Mouse (Mus musculus) heart, adult 11 months (tissue): ENCODE results near the gene Gm4881.

ENCODE experiments used
- DNase-seq: peaks from one replicate; pipeline ENCODE4 v3.0.0; 2022

Gm4881 gene

DNA sequence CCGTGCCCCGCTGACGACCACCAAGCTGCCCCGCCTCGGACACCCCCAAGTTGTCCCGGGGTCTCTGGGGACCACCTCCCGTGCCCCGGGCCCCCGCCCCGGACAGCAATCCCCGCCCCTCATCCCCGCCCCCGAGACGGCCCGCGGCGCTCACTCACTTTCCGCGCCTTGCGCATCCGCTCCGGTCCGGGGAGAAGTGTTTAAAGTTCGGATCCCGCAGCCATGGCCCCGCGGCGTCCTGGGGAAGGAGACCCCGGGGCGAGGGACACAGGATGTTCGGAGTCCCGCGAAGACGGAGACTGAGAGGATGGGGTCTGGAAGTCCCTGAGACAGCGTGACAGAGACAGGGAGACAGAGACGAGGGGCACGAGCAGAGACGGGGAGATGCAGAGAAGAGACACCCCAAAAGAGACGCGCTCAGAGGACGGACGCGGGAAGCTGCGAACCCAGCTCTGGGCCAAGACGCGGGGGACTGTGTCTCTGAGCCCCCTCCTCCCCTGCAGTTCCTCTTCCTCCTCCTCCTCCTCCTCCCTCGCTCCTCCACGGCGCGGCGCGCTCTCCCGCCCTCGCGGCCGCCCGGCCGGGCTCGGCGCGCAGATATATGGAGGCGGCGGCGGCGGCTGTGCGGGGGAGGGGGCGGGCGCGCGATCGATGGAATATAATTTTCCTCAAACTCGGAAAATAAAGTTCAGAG is at the start of gene Gm4881:
Gene Gm4881 (minus strand): TSS at position 238 of the 694 bp plus-strand sequence.
- DNase-seq: no peak

DNA sequence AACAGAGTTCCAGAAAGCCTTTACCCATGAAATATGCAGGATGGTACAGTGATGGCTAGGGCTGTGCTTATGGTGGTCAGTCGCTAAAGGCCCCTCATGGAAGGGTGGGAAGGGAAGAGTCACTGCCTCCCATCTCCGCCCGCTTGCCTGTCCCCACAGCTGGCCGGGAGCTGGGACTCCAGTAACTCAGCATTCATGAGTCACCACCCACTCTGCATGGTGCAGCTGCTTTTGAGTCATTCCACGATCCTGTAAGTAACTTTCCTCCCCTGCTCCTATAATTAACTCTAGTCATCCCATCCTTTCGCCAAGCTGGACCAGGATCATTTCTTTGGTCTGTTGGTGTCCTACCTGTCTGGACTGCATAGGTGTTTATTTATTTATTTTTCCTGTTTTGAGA is 48.8 kb upstream of the Gm4881 start:
- no peak for DNase-seq

- no peak for DNase-seq
Measured at GRCm38 (mm10) chr7:24990478-24990877, 46.2 kb upstream of the Gm4881 start.

GRCm38 (mm10) chr7:24987941-24988340 is 43.6 kb upstream of the Gm4881 start:
- DNase-seq: no peak

GRCm38 (mm10) chr7:24985799-24986198 is 41.5 kb upstream of the Gm4881 start:
- no peak for DNase-seq

GRCm38 (mm10) chr7:24984307-24984706 is 40.0 kb upstream of the Gm4881 start:
- DNase-seq: no peak

GRCm38 (mm10) chr7:24983396-24983795 is 39.1 kb upstream of the Gm4881 start:
- DNase-seq: no peak

DNA sequence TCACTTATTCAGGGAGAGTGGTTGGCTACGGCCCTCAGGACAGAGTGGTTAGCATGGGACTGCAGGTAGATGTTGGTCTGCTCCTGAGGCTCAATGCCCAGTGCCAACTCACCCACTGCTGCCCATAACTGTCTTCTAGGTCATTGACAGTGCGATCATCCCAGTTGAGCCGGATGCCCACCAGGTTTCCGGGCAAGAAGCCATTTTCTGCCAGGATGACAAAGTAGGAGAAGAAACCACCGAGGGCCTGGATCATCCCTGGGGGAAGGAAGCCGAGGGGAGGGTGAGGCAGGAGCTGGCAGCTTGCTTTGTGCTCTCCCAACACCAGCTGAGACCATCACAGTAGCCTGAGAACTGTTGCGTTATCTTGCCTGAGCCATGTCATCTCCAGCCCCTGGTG is 36.1 kb upstream of the Gm4881 start:
- DNase-seq: no peak

DNA sequence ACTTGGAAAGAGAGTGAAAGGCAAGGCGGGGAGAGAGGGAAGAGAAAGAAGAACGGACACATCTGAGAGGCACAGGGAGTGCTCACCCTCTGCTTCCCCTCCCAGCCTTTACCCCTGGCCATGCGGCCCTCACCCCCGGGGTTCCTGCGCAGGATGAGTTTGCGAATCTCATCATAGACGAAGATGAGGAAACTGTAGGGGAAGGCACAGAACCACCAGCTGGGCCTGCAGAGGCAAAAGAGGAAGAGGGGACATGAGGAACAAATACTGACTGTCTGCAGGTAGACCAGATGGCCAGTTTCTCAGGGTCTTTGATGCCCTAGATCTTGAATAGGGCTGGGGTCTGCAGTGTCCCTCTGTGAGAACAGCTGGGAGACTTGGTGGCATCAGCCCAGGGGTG is 34.5 kb upstream of the Gm4881 start:
- DNase-seq: no peak

DNA sequence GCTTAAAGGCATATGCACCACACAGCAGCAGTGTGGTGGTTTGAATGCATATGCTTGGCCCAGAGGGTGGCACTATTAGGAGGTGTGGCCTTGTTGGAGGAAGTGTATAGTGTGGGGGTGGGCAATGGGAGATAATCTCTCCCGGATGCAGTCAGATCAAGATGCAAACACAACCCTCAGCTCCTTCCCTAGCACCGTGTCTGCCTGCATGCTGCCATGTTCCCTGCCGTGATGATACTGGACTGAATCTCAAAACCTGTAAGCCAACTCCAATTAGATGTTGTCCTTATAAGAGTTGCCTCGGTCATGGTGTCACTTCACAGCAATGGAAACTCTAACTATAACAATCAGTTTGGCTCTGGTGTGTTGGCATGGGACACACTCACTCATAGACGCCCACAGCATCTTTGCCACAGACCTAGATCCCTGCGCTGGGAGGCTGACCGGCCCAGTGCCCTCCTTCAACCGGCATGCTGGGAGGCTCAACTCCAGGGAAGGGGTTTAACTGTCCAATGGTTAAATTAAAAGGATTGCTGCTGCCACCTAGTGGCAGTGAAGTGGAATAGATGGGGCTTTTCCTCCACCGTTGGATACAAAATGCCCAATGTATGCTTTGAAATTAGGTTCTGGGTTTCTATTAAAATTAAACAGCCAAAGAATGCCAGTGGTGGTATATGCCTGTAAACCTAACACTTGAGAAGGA is 30.8 kb upstream of the Gm4881 start:
- DNase-seq: no peak

- DNase-seq: no peak
Measured at GRCm38 (mm10) chr7:24973902-24974301, 29.6 kb upstream of the Gm4881 start.

DNA sequence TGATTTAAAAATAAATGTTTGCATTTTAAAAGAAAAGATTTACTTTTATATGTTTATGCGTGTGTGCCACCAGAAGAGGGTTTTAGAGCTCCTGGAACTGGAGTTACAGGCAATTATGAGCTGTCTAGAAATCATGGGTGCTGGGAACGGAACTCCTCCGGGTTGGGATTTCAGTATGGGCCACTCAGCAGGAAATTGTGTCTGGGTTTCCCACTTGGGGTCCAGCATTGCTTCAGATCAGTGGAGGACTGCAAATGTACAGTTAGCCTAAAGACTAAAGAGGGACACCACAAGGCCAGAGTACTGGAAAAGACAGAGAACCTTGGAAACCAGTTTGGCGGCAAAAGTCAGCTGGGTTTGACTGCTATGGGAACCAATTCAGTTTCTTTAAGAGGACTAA is 28.9 kb upstream of the Gm4881 start:
- no peak for DNase-seq

DNA sequence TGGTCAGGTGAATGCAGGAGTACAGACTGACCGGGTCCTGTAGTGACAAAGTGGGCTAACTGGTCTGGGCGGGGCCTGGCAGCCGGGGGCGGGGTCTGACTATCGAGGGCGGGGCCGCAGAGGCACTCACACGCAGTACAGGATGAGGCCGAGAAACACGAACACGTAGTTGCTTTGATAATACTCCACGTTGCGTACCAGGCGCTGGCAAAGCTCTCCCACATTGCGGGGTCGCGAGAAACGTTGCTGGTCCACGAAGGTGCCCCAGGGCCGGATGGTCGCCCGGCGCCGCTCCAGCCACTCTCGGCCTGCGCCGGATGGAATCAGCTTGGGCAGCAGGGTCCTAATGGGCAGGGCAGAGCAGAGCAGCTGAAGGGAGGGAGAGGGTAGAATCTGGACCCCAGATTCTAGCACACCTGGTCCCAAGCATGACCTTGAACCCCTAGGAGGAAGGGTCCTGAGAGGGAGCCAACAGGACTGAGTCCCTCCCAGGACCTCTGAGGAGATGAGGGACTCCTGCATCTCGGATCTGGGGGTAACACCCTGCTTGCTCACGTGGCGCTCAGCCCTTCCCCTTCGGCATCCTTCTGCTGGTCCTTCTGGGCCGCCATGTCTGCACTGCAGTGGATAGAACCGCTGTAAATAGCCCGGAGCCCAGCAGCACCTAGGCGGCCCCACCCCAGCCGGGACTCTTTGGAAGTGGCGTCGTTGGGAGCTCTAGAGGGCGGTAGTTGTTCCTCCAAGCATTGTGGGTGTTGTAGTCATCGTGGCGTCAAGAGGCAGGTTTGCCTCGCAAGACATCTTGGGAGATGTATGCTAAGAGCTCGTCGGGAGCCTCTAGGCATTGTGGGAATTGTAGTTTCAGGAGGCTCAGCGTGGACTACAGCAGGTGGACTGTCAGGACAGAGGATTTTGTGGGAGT is 27.9 kb upstream of the Gm4881 start, which contains the start of gene Rabac1:
Gene Rabac1 (minus strand): TSS at position 783 of the 922 bp plus-strand sequence.
- peak; percentile 100 for DNase-seq

DNA sequence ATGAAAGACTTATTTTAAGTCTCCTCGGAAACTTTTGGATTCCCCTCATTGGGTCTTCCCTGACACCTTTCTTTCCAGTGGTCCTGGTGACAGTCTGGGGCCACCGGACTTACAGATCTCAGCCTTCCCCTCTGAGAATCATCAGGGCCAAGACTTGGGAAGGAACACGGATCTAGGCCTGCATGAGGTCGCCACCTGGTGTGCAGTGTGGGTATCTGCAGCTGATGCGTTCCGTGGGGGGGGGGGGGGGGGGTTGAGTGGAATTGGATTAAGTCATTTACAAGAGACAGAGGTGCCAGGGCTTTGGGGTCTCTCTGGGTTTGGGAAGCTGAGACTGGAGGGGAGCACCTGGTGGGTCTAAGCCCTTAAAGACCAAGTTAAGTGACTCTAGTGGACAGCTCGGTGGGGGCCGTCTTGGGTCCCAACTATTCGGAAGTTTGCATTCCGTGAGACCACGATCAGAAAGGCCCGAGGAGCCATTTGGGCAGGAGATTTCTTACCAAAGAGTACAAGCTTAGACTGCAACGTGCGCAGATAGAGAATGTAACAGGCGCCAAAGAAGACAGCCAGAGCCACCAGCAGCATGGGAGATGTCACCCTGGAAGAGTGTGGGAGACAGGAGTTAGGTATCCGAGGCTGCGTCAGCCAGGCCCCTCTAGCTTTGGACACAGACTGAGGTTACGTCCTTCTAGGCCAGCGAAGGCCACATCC is 27.1 kb upstream of the Gm4881 start:
- DNase-seq: peak; percentile 95

GRCm38 (mm10) chr7:24970341-24970740 is 26.0 kb upstream of the Gm4881 start:
- peak; percentile 84 for DNase-seq

- peak; percentile 86 for DNase-seq
Measured at GRCm38 (mm10) chr7:24969805-24970204, 25.5 kb upstream of the Gm4881 start.

- DNase-seq: no peak
Measured at GRCm38 (mm10) chr7:24968463-24968862, 24.2 kb upstream of the Gm4881 start.

DNA sequence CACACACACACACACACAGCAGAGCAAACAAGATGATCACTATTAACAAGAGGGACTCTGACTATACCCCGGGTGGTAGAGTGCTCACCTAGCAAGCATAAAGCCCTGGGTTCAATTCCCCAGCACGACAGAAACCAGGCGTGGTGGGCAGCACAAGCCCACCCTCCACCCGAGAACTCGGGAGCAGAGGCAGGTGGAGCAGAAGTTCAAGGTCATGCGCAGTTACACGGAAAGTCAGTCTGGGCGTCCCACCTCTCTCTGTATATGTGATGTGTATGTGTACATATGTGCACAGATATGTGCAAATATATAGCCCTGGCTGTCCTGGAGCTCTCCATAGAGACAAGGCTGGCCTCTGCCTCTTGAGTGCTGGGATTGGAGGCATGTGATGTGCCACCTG is 23.7 kb upstream of the Gm4881 start:
- DNase-seq: peak; percentile 83

- peak; percentile 97 for DNase-seq
Measured at GRCm38 (mm10) chr7:24964897-24965535, 20.7 kb upstream of the Gm4881 start.

DNA sequence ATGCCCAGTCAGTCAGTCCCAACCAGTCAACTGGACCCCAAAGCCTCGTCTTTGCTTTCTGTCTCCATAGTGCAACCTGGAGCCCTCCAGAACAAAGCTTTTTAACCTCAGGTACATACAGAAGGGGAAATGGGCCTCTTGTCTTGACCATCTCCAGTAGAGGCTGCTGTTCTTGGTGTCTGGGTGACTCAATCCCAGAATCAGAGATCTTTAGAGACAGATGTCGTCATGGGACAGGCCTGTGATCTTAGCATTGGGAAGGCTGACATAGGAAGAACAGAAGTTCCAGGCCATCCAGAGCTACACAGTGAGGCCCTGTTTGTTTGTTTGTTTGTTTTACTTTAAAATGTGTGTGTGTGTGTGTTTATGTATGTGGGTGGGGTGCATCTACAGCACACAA is 20.0 kb upstream of the Gm4881 start:
- no peak for DNase-seq

DNA sequence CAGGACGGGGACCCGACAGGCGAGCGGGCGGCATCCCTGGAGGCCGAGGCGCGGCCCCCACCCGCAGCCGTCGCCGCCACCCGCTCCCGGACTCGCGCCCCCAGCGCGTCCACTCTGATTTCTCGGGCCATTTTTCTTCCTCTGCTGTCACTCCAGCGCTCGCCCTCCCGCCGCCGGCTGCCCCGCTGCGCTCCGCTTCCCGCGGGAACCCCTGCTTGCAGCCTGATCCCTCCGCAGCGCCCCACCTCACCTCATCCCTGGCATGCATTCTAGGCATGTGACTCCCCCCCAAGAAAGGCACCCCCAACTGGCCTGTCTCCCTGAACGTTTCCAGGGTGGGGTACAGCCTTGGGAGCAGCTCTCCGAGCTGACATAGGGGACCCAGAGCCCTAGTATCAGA is 10.9 kb upstream of the Gm4881 start:
- DNase-seq: peak; percentile 85

- DNase-seq: peak; percentile 93
Measured at GRCm38 (mm10) chr7:24954450-24954849, 10.2 kb upstream of the Gm4881 start.
